In genomic region chr5:51397528-51397927, GRCm38 (mm10) we compare ENCODE assay signal across 25 mouse cellular contexts.
DNase-seq lines count a peak whose midpoint lies in the region; ATAC-seq and TF ChIP-seq lines count a peak whose summit lies in the region.
"Had no signal": no experiment of that assay in that cellular context is flagged by ENCODE, and none has a peak within 500 bp of the region (broad histone marks: within the 10 kb centered on the region; RNA-seq: fewer than 3 reads in every experiment).

No protein-coding gene starts in this region.

- no peak for TF ChIP-seq POLR2A in small intestine, adult 2 months (IDR thresholded peaks at IDR 0.05; ENCODE audit: low read depth, low read length)

- no peak overlapping the region for H3K4me3 ChIP-seq in intestine, embryonic 15.5 days (replicated peaks)
- H3K4me3 ChIP-seq in intestine, embryonic 16.5 days (ENCODE audit: low read length), result no peak overlapping the region
- H3K4me3 ChIP-seq in midbrain, embryonic 11.5 days (ENCODE audit: low read depth, low read length), result no peak overlapping the region
- H3K4me3 ChIP-seq in midbrain, embryonic 13.5 days (replicated peaks), result no peak overlapping the region
- H3K4me3 ChIP-seq in kidney, postnatal 0 days (replicated peaks; ENCODE audit: low read depth, low read length), result no peak overlapping the region
- no peak overlapping the region for H3K4me3 ChIP-seq in small intestine, adult 2 months (ENCODE audit: low read depth, low read length)
- H3K4me3 ChIP-seq in forebrain, embryonic 11.5 days (ENCODE audit: low read depth, low read length), result no peak overlapping the region
- H3K4me3 ChIP-seq: embryonic facial prominence, embryonic 10.5 days; embryonic facial prominence, embryonic 13.5 days; erythroblast, embryonic 14.5 days; forebrain, embryonic 13.5 days; hindbrain, embryonic 12.5 days; hindbrain, embryonic 15.5 days had no signal

- no peaks in the 10 kb centered on the region for H3K36me3 ChIP-seq in intestine, embryonic 15.5 days
- H3K36me3 ChIP-seq in intestine, embryonic 16.5 days (ENCODE audit: control insufficient read depth, insufficient read depth, low read length), result no peaks in the 10 kb centered on the region
- H3K36me3 ChIP-seq in midbrain, embryonic 11.5 days (ENCODE audit: control insufficient read depth, insufficient read depth, low read length), result no peaks in the 10 kb centered on the region
- H3K36me3 ChIP-seq in midbrain, embryonic 13.5 days, result no peaks in the 10 kb centered on the region
- H3K36me3 ChIP-seq in kidney, postnatal 0 days (ENCODE audit: insufficient read depth, low read length), result no peaks in the 10 kb centered on the region
- no peaks in the 10 kb centered on the region for H3K36me3 ChIP-seq in small intestine, adult 2 months (ENCODE audit: control insufficient read depth, insufficient read depth, low read length)
- no peaks in the 10 kb centered on the region for H3K36me3 ChIP-seq in forebrain, embryonic 11.5 days (ENCODE audit: control insufficient read depth, insufficient read depth, low read length)
- H3K36me3 ChIP-seq: embryonic facial prominence, embryonic 10.5 days; embryonic facial prominence, embryonic 13.5 days; hindbrain, embryonic 12.5 days; hindbrain, embryonic 15.5 days had no signal

- peak; percentile 35 for DNase-seq in midbrain, embryonic 11.5 days (ENCODE audit: low spot score, missing footprints)
- DNase-seq in kidney, postnatal 0 days (ENCODE audit: low spot score), result peak; percentile 25
- no peak for DNase-seq in cerebellum, postnatal 36 days
- no peak for DNase-seq in forebrain, embryonic 11.5 days (ENCODE audit: low spot score)
- DNase-seq: adrenal gland, postnatal 10 days; adrenal gland, postnatal 36 days; cerebellum, adult 18-20 months; cerebellum, adult 9-10 months; cerebellum, postnatal 14 days; embryo, embryonic 11 days; gastrocnemius, postnatal 14 days; heart, adult 11 months had no signal

- H3K27me3 ChIP-seq in intestine, embryonic 15.5 days (replicated peaks), result no peaks in the 10 kb centered on the region
- no peaks in the 10 kb centered on the region for H3K27me3 ChIP-seq in intestine, embryonic 16.5 days (replicated peaks; ENCODE audit: control insufficient read depth, insufficient read depth, low read length)
- no peaks in the 10 kb centered on the region for H3K27me3 ChIP-seq in midbrain, embryonic 11.5 days (ENCODE audit: control insufficient read depth, insufficient read depth, low read length)
- no peaks in the 10 kb centered on the region for H3K27me3 ChIP-seq in midbrain, embryonic 13.5 days
- H3K27me3 ChIP-seq in kidney, postnatal 0 days (ENCODE audit: insufficient read depth, low read length), result no peaks in the 10 kb centered on the region
- H3K27me3 ChIP-seq in small intestine, adult 2 months (ENCODE audit: control insufficient read depth, insufficient read depth, low read length), result no peaks in the 10 kb centered on the region
- no peaks in the 10 kb centered on the region for H3K27me3 ChIP-seq in forebrain, embryonic 11.5 days (ENCODE audit: control insufficient read depth, insufficient read depth, low read length)
- H3K27me3 ChIP-seq: embryonic facial prominence, embryonic 13.5 days; forebrain, embryonic 13.5 days; hindbrain, embryonic 12.5 days; hindbrain, embryonic 15.5 days had no signal

- no peak for TF ChIP-seq CTCF in kidney, postnatal 0 days (IDR thresholded peaks at IDR 0.05; ENCODE audit: low read depth)
- TF ChIP-seq CTCF in small intestine, adult 2 months (IDR thresholded peaks at IDR 0.05; ENCODE audit: extremely low read depth, insufficient read length, insufficient replicate concordance, low read depth, low read length), result no peak

- 57% methylated on average over 5 of the region's 5 CpGs for WGBS in intestine, embryonic 15.5 days
- 53% methylated on average over 5 of the region's 5 CpGs for WGBS in intestine, embryonic 16.5 days
- 91% methylated on average over 5 of the region's 5 CpGs for WGBS in midbrain, embryonic 11.5 days
- 94% methylated on average over 5 of the region's 5 CpGs for WGBS in midbrain, embryonic 13.5 days
- WGBS in kidney, postnatal 0 days, result 54% methylated on average over 5 of the region's 5 CpGs
- WGBS in small intestine, adult 2 months, result 38% methylated on average over 5 of the region's 5 CpGs
- 87% methylated on average over 5 of the region's 5 CpGs for WGBS in forebrain, embryonic 11.5 days

- no peak overlapping the region for H3K4me2 ChIP-seq in intestine, embryonic 15.5 days (replicated peaks)
- H3K4me2 ChIP-seq in intestine, embryonic 16.5 days (ENCODE audit: low read depth, low read length), result no peak overlapping the region
- no peak overlapping the region for H3K4me2 ChIP-seq in midbrain, embryonic 11.5 days
- H3K4me2 ChIP-seq in midbrain, embryonic 13.5 days (replicated peaks), result no peak overlapping the region
- H3K4me2 ChIP-seq in kidney, postnatal 0 days (ENCODE audit: low read length), result no peak overlapping the region
- H3K4me2 ChIP-seq in forebrain, embryonic 11.5 days (ENCODE audit: low read depth, low read length, severe bottlenecking), result no peak overlapping the region
- H3K4me2 ChIP-seq: embryonic facial prominence, embryonic 13.5 days; forebrain, embryonic 13.5 days; heart, embryonic 11.5 days; hindbrain, embryonic 12.5 days; hindbrain, embryonic 15.5 days had no signal

- H3K9ac ChIP-seq in intestine, embryonic 15.5 days, result no peak overlapping the region
- H3K9ac ChIP-seq in intestine, embryonic 16.5 days (ENCODE audit: low read depth, low read length), result no peak overlapping the region
- no peak overlapping the region for H3K9ac ChIP-seq in midbrain, embryonic 11.5 days (ENCODE audit: low read length)
- H3K9ac ChIP-seq in midbrain, embryonic 13.5 days (replicated peaks), result no peak overlapping the region
- H3K9ac ChIP-seq in kidney, postnatal 0 days (ENCODE audit: low read depth, low read length), result no peak overlapping the region
- H3K9ac ChIP-seq in forebrain, embryonic 11.5 days (ENCODE audit: low read length), result no peak overlapping the region
- H3K9ac ChIP-seq: embryonic facial prominence, embryonic 13.5 days; forebrain, embryonic 13.5 days; hindbrain, embryonic 12.5 days; hindbrain, embryonic 15.5 days had no signal

- no peaks in the 10 kb centered on the region for H3K9me3 ChIP-seq in intestine, embryonic 15.5 days
- H3K9me3 ChIP-seq in intestine, embryonic 16.5 days (ENCODE audit: control insufficient read depth, low read length), result no peaks in the 10 kb centered on the region
- H3K9me3 ChIP-seq in midbrain, embryonic 11.5 days (ENCODE audit: control insufficient read depth, low read length), result no peaks in the 10 kb centered on the region
- H3K9me3 ChIP-seq in midbrain, embryonic 13.5 days, result no peaks in the 10 kb centered on the region
- no peaks in the 10 kb centered on the region for H3K9me3 ChIP-seq in kidney, postnatal 0 days (replicated peaks; ENCODE audit: low read length)
- no peaks in the 10 kb centered on the region for H3K9me3 ChIP-seq in forebrain, embryonic 11.5 days (ENCODE audit: control insufficient read depth, low read length)
- H3K9me3 ChIP-seq: embryonic facial prominence, embryonic 10.5 days; embryonic facial prominence, embryonic 13.5 days; forebrain, embryonic 13.5 days; hindbrain, embryonic 12.5 days; hindbrain, embryonic 15.5 days had no signal

- 0 out of 2 replicates have a peak, but pooled peaks have one; percentile 69 for ATAC-seq in intestine, embryonic 15.5 days
- ATAC-seq in intestine, embryonic 16.5 days, result no peak
- no peak for ATAC-seq in midbrain, embryonic 11.5 days (ENCODE audit: low FRiP score)
- no peak for ATAC-seq in midbrain, embryonic 13.5 days
- 0 out of 2 replicates have a peak, but pooled peaks have one; percentile 46 for ATAC-seq in kidney, postnatal 0 days (replicated peaks; ENCODE audit: low FRiP score, low read depth)
- ATAC-seq in forebrain, embryonic 11.5 days (replicated peaks; ENCODE audit: low FRiP score), result no peak
- ATAC-seq: activated CD4-positive, CD25-positive, alpha-beta regulatory T cell, adult 4 months; forebrain, embryonic 13.5 days; forebrain, embryonic 16.5 days had no signal

- no peaks in the 10 kb centered on the region for H3K4me1 ChIP-seq in intestine, embryonic 15.5 days (replicated peaks)
- H3K4me1 ChIP-seq in intestine, embryonic 16.5 days (ENCODE audit: control insufficient read depth, insufficient read depth, low read length), result no peaks in the 10 kb centered on the region
- H3K4me1 ChIP-seq in midbrain, embryonic 11.5 days (ENCODE audit: control insufficient read depth, insufficient read depth, low read length), result no peaks in the 10 kb centered on the region
- no peaks in the 10 kb centered on the region for H3K4me1 ChIP-seq in midbrain, embryonic 13.5 days (replicated peaks)
- H3K4me1 ChIP-seq in kidney, postnatal 0 days (replicated peaks; ENCODE audit: insufficient read depth, low read length), result no peaks in the 10 kb centered on the region
- H3K4me1 ChIP-seq in small intestine, adult 2 months (ENCODE audit: control insufficient read depth, insufficient read depth, insufficient read length, low read length), result peaks cover 11% of the 10 kb centered on the region; the same call in 1 of the 2 replicates
- no peaks in the 10 kb centered on the region for H3K4me1 ChIP-seq in forebrain, embryonic 11.5 days (replicated peaks; ENCODE audit: control insufficient read depth, insufficient read depth, low read length)
- H3K4me1 ChIP-seq: embryonic facial prominence, embryonic 10.5 days; embryonic facial prominence, embryonic 13.5 days; forebrain, embryonic 13.5 days; hindbrain, embryonic 12.5 days; hindbrain, embryonic 15.5 days had no signal

- no peak overlapping the region for H3K27ac ChIP-seq in intestine, embryonic 15.5 days
- no peak overlapping the region for H3K27ac ChIP-seq in intestine, embryonic 16.5 days (ENCODE audit: low read length)
- no peak overlapping the region for H3K27ac ChIP-seq in midbrain, embryonic 11.5 days (ENCODE audit: low read depth, low read length)
- H3K27ac ChIP-seq in midbrain, embryonic 13.5 days, result no peak overlapping the region
- H3K27ac ChIP-seq in kidney, postnatal 0 days, result peak overlapping the region; percentile 60
- H3K27ac ChIP-seq in small intestine, adult 2 months (ENCODE audit: insufficient read depth, low read depth, low read length), result peak overlapping the region; percentile 78
- no peak overlapping the region for H3K27ac ChIP-seq in forebrain, embryonic 11.5 days (ENCODE audit: low read depth, low read length)
- H3K27ac ChIP-seq: embryonic facial prominence, embryonic 10.5 days; embryonic facial prominence, embryonic 13.5 days; forebrain, embryonic 13.5 days; hindbrain, embryonic 12.5 days; hindbrain, embryonic 15.5 days had no signal

Comparison
In these comparisons a context has a peak if more than half of its experiments do, and no peak if none do; other contexts are left out.
1. ATAC-seq: peak in intestine, embryonic 15.5 days (single experiment) and kidney, postnatal 0 days (single experiment); none in intestine, embryonic 16.5 days (single experiment), midbrain, embryonic 11.5 days (single experiment), midbrain, embryonic 13.5 days (single experiment) and forebrain, embryonic 11.5 days (single experiment).
2. H3K27ac ChIP-seq: peak in kidney, postnatal 0 days (single experiment) and small intestine, adult 2 months (single experiment); none in intestine, embryonic 15.5 days (single experiment), intestine, embryonic 16.5 days (single experiment), midbrain, embryonic 11.5 days (single experiment), midbrain, embryonic 13.5 days (single experiment) and forebrain, embryonic 11.5 days (single experiment).
3. DNase-seq: peak in midbrain, embryonic 11.5 days (single experiment) and kidney, postnatal 0 days (single experiment); none in cerebellum, postnatal 36 days (0 of 2) and forebrain, embryonic 11.5 days (single experiment).